Mouse (Mus musculus): ENCODE results near the gene Spata48. TPM values are rescaled to one million over a fixed set of nuclear protein-coding genes. Genes with fewer than 3 reads are reported as not detected.

Spata48 gene
- polyA plus RNA-seq (2014; fragmentation: Illumina TruSeq; extraction: RNeasy Lipid Tissue Mini Kit (QIAGEN cat#74804); ENCODE audit: low read depth, low replicate concordance) = not detected

DNA sequence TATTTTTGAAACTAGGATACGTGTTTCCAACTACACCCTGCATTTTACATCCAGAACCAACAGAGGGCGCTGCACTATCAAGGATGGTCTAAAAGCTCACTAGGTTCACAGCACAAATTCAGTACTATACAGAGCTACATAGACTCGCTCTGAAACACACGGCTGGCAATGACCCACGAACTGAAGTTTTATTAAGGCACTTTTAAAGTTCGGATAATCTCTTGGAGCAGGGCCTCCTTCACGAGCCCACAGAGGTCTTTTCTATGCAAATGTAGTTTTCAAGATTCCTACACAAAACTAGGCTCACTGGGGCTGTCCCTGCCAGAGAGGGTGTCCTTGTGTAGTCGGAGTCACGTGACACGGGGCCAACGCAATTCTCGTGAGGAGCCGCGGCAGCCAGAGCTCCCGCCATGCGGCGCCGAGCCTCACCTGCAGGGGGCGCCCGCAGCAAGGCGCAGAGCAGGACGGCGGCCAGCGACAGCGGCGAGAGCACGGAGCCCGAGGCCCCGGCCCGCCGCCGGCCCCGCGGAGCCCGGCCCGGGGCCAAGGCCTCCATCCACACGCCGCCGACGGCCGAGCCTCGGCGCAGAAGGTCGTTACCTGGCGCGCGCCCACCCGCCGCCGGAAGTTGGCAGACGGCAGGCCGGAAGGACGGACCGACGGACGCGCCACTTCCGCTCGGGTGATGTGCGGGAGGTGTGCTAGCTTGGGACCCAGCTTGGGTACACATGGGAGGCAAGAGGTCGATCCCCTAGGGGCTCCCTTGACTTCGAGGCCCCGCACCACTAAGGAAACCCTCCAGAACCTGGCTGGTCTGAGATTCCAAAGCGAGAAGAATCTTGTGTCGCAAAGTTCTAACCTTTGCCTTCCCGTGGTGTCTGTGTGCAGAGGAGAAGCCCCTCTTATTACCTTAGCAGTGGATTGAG lies at the start of gene Spata48, which contains the start of gene Zpbp:
Gene Spata48, plus strand, starts transcription at position 460 of the 926 bp plus-strand sequence.
Gene Zpbp, minus strand, starts transcription at position 774 of the 926 bp plus-strand sequence.

Other genes starting within 250 kb of the Spata48 start
- 0.08 TPM for gene Zpbp, start 314 bp downstream of the Spata48 start, polyA plus RNA-seq (2014; fragmentation: Illumina TruSeq; extraction: RNeasy Lipid Tissue Mini Kit (QIAGEN cat#74804); ENCODE audit: low read depth, low replicate concordance)
- gene 4930512M02Rik, start 165.7 kb downstream of the Spata48 start, polyA plus RNA-seq (2014; fragmentation: Illumina TruSeq; extraction: RNeasy Lipid Tissue Mini Kit (QIAGEN cat#74804); ENCODE audit: low read depth, low replicate concordance) = not detected
- gene Ikzf1, start 222.9 kb downstream of the Spata48 start, polyA plus RNA-seq (2014; fragmentation: Illumina TruSeq; extraction: RNeasy Lipid Tissue Mini Kit (QIAGEN cat#74804); ENCODE audit: low read depth, low replicate concordance) = 2.0 TPM